Mouse (Mus musculus) cerebellum, adult 2 months (tissue): ENCODE data around the gene Olfr873. TPM values are rescaled to one million over a fixed set of nuclear protein-coding genes. Genes with fewer than 3 reads are reported as not detected.
"Not testable (repeated sequence)": the region's sequence is repeated elsewhere in the genome, so short reads cannot be mapped to it uniquely, and the experiment has no call there.

Experiments
- DNase-seq, 2 experiments: peaks; one replicate each; pipeline ENCODE4 v3.0.0; 2021
- H3K27ac ChIP-seq: fragments of 200-500 bp; 2 replicates; pipeline ENCODE4 v1.5.1; 2012; ENCODE audit warnings: low read length, control low read depth, inconsistent platforms; ENCODE audit not compliant: insufficient read depth
- H3K27me3 ChIP-seq: fragments of 200-500 bp; 2 replicates; pipeline ENCODE4 v1.6.1; 2012; ENCODE audit warnings: inconsistent platforms, mild to moderate bottlenecking, low read length, moderate library complexity; ENCODE audit not compliant: control insufficient read depth, insufficient read depth
- H3K4me1 ChIP-seq: fragments of 200-500 bp; 2 replicates; pipeline ENCODE4 v1.6.1; 2011; ENCODE audit warnings: low read length; ENCODE audit not compliant: control insufficient read depth, insufficient read depth
- H3K4me3 ChIP-seq: fragments of 200-500 bp; replicated peaks from 2 replicates; pipeline ENCODE3; 2011; ENCODE audit warnings: mild to moderate bottlenecking, low read depth, low read length, control low read depth; ENCODE audit not compliant: insufficient read depth
- CTCF ChIP-seq: fragments of 200-500 bp; IDR thresholded peaks from 2 replicates; pipeline ENCODE4 v1.5.1; 2011; ENCODE audit warnings: low read depth, mild to moderate bottlenecking, control low read depth, low read length, moderate library complexity, borderline replicate concordance; ENCODE audit not compliant: insufficient read depth
- POLR2A ChIP-seq: fragments of 200-500 bp; IDR thresholded peaks from 2 replicates; pipeline ENCODE4 v1.6.1; 2011; ENCODE audit warnings: low read length, control low read depth, borderline replicate concordance; ENCODE audit not compliant: insufficient read depth
- WGBS: fragments of 180-500 bp; shearing (Covaris S2); methylation state at CpG from one replicate; pipeline ENCODE4 v1.1.7; 2018; 5-methylcytosine and 5-hydroxymethylcytosine counted together
- polyA plus RNA-seq: library from polyadenylated mRNA; depleted of rRNA; stranded (reverse); fragments of >200 nt; gene quantifications from 2 replicates; pipeline ENCODE4 v1.2.3, GENCODE M21; 2012; rRNA removed

Olfr873 gene
- polyA plus RNA-seq = not detected in 2 replicates

DNA sequence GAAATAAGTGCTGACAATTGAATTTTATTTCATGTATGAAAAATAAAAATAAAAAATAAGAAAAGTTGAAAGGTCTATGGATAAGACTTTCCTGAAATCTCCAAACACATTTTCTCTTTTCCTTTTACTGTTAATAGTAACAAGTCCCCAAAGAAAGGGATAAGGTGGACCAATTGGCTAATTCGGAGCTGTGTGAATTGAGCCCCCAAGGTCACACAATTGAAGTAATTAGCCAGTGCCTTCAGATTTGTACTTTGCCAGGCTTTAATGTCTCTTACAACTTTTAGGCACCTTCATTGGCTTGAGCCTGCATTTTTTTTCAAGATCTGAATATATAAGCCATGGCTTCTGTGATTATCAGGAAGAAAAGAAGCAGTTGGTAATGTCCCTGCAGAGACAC lies at the start of gene Olfr873:
Gene Olfr873 (plus strand): TSS at position 301 of the 400 bp plus-strand sequence.
- Histone ChIP-seq H3K27me3 (no peaks in the 10 kb centered on the region), H3K27ac (no peak within 1 kb of the TSS), H3K4me1 (no peaks in the 10 kb centered on the region), H3K4me3 (no peak within 1 kb of the TSS)
- 85% methylated on average over 1 of the region's 1 CpGs for WGBS
- TF ChIP-seq POLR2A (no peak), CTCF (no peak)
- no peak for DNase-seq

- no peaks in the 10 kb centered on the region for H3K4me1 ChIP-seq
- H3K4me3 ChIP-seq = no peak within 1 kb of the TSS
- H3K27me3 ChIP-seq = no peaks in the 10 kb centered on the region
- no peak for DNase-seq
- no peak within 1 kb of the TSS for H3K27ac ChIP-seq
- no peak for TF ChIP-seq POLR2A
- no peak for TF ChIP-seq CTCF
- 86% methylated on average over 1 of the region's 1 CpGs for WGBS
Observed at GRCm38 (mm10) chr9:20282051-20282450, 16.3 kb upstream of the Olfr873 start, which contains the start of gene Olfr39. TSS of gene Olfr39 (plus strand) at chr9:20282351.

GRCm38 (mm10) chr9:20295562-20295961 lies 2.8 kb upstream of the Olfr873 start:
- H3K4me1 ChIP-seq, H3K27ac ChIP-seq, H3K27me3 ChIP-seq, DNase-seq, H3K4me3 ChIP-seq: not testable (repeated sequence)
- 87% methylated on average over 5 of the region's 5 CpGs for WGBS

DNA sequence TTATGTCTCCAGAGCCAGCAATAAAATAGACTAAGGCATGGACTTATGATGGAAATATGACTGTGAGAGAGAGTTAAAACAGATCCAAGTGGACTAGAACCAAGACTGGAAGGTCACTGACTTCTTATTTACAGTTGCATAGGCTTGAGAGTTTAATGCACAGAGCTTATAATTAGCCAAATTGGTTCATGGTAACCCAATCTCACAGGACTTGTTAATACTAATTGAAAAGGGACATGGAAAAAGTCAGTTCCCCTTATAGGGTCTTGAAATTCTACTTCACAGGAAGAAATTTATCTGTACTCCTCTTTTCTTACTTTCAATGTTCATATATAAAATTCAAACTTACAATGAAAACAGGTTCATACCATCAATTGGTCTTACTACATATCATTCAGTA lies 37.7 kb downstream of the Olfr873 start, which contains the start of gene Olfr18:
Gene Olfr18 (minus strand): TSS at position 101 of the 400 bp plus-strand sequence.
- Histone ChIP-seq H3K4me3 (no peak within 1 kb of the TSS), H3K27ac (no peak within 1 kb of the TSS), H3K4me1 (no peaks in the 10 kb centered on the region), H3K27me3 (no peaks in the 10 kb centered on the region)
- DNase-seq = no peak
- TF ChIP-seq POLR2A = no peak
- no peak for TF ChIP-seq CTCF

- TF ChIP-seq POLR2A (no peak), CTCF (no peak)
- 87% methylated on average over 4 of the region's 4 CpGs for WGBS
- no peaks in the 10 kb centered on the region for H3K27me3 ChIP-seq
Observed at GRCm38 (mm10) chr9:20348501-20348900, 50.2 kb downstream of the Olfr873 start.

More at GRCm38 (mm10) chr9:20348501-20348900, 50.2 kb downstream of the Olfr873 start:
- no peak for DNase-seq
- Histone ChIP-seq H3K4me3 (no peak overlapping the region), H3K4me1 (no peaks in the 10 kb centered on the region), H3K27ac (no peak overlapping the region)

Other genes starting within 250 kb of the Olfr873 start
- gene Olfr867, start 241.0 kb upstream of the Olfr873 start, polyA plus RNA-seq = not detected in 2 replicates
- not detected in 2 replicates for gene Olfr868, start 199.9 kb upstream of the Olfr873 start, polyA plus RNA-seq
- gene Olfr869, start 169.5 kb upstream of the Olfr873 start, polyA plus RNA-seq = not detected in 2 replicates
- not detected in 2 replicates for gene Olfr870, start 124.5 kb upstream of the Olfr873 start, polyA plus RNA-seq
- not detected in 2 replicates for gene Olfr871, start 86.3 kb upstream of the Olfr873 start, polyA plus RNA-seq
- gene Olfr872, start 61.4 kb upstream of the Olfr873 start, polyA plus RNA-seq = not detected in 2 replicates
- not detected in 2 replicates for gene Olfr39, start 16.2 kb upstream of the Olfr873 start, polyA plus RNA-seq
- 0.10 TPM in 2 replicates for gene Olfr18, start 37.6 kb downstream of the Olfr873 start, polyA plus RNA-seq
- gene Zfp560, start 86.6 kb downstream of the Olfr873 start, polyA plus RNA-seq = 18.6 and 21.1 TPM in 2 replicates
- 10.7 and 10.8 TPM in 2 replicates for gene Zfp26, start 161.6 kb downstream of the Olfr873 start, polyA plus RNA-seq
- 22.4 and 23.5 TPM in 2 replicates for gene Zfp426, start 194.2 kb downstream of the Olfr873 start, polyA plus RNA-seq
- gene Zfp266, start 222.9 kb downstream of the Olfr873 start, polyA plus RNA-seq = 19.5 and 23.6 TPM in 2 replicates